Mouse (Mus musculus) neural tube, embryonic 13.5 days (tissue): Measurements from ENCODE around the gene Phgdh. TPM values are rescaled to one million over a fixed set of nuclear protein-coding genes. Genes with fewer than 3 reads are reported as not detected.

Experiments
- ATAC-seq: fragments of 200-750 bp; cut with Nextera tagmentation; 2 replicates; pipeline ENCODE4 v1.8.0; 2017; ENCODE audit warnings: low read depth, mild to moderate bottlenecking, moderate TSS enrichment, moderate library complexity
- H3K27ac ChIP-seq: fragments of 300-500 bp; sonication (generic); replicated peaks from 2 replicates; pipeline ENCODE4 v1.5.1; 2015; ENCODE audit warnings: moderate library complexity, mild to moderate bottlenecking, inconsistent platforms
- H3K27me3 ChIP-seq: fragments of 300-500 bp; sonication (generic); 2 replicates; pipeline ENCODE4 v1.6.1; 2015; ENCODE audit warnings: mild to moderate bottlenecking, inconsistent platforms
- H3K36me3 ChIP-seq: fragments of 300-500 bp; sonication (generic); 2 replicates; pipeline ENCODE4 v1.6.1; 2015; ENCODE audit warnings: mild to moderate bottlenecking, inconsistent platforms
- H3K4me1 ChIP-seq: fragments of 300-500 bp; sonication (generic); replicated peaks from 2 replicates; pipeline ENCODE4 v1.6.1; 2015; ENCODE audit warnings: inconsistent platforms
- H3K4me2 ChIP-seq: fragments of 300-500 bp; sonication (generic); 2 replicates; pipeline ENCODE4 v1.6.1; 2015; ENCODE audit warnings: inconsistent platforms, mild to moderate bottlenecking, moderate library complexity
- H3K4me3 ChIP-seq: fragments of 300-500 bp; sonication (generic); 2 replicates; pipeline ENCODE4 v1.5.1; 2015; ENCODE audit warnings: mild to moderate bottlenecking, inconsistent platforms
- H3K9ac ChIP-seq: fragments of 300-500 bp; sonication (generic); 2 replicates; pipeline ENCODE4 v1.6.1; 2015; ENCODE audit warnings: moderate library complexity, mild to moderate bottlenecking, inconsistent platforms
- H3K9me3 ChIP-seq: fragments of 300-500 bp; sonication (generic); 2 replicates; pipeline ENCODE4 v1.6.1; 2016; ENCODE audit warnings: inconsistent platforms
- WGBS: fragments of 180-500 bp; shearing (Covaris S2); methylation state at CpG from one replicate; pipeline ENCODE4 v1.1.7; 2015; 5-methylcytosine and 5-hydroxymethylcytosine counted together
- polyA plus RNA-seq: library from polyadenylated mRNA; unstranded; fragments of >200 nt; fragmentation: Nextera tagmentation; extraction: Ambion mirVana; gene quantifications from 2 replicates; pipeline ENCODE4 v1.2.1, GENCODE M21; 2015

Phgdh gene
- polyA plus RNA-seq, 1 experiment from 2014 or later, result 171 TPM

GRCm38 (mm10) chr3:98339097-98339705 lies 589 bp downstream of the Phgdh start:
- Histone ChIP-seq H3K27me3 (peaks cover 5% of the 10 kb centered on the region; the same call in 1 of the 2 replicates), H3K9ac (peak overlapping the region; percentile 74), H3K9me3 (no peaks in the 10 kb centered on the region), H3K36me3 (no peaks in the 10 kb centered on the region), H3K4me3 (peak overlapping the region; percentile 56), H3K4me2 (peak overlapping the region; percentile 90), H3K27ac (peak overlapping the region; percentile 57), H3K4me1 (peaks cover 49% of the 10 kb centered on the region)
- under 1% methylated on average over 46 of the region's 46 CpGs for WGBS
- peak; percentile 68 for ATAC-seq

DNA sequence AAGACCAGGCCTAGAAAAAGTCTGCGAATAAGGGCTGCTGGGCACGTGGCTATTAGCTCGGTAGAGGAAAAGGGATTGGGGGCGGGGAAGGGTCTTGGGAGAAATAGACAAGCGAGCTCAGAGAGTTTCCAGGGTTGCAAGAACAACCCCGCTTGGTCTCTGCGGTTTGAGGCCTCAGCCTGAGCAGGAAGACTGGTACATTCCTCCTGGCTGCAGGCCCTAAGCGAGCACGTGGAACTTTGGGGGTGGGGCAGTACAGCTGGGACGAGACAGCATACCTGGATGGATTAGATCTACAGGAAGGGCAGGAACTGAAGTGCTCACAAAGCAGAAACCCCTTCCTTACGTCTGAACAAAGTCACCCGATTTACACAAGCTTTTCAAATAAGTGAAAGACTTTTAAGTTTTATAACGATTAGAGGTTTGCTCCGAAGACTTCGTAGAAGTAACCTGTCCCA lies 1.2 kb downstream of the Phgdh start:
- peak overlapping the region; percentile 57 for H3K27ac ChIP-seq
- ATAC-seq, result peak; percentile 34; the same call in 1 of the 2 replicates
- peak overlapping the region; percentile 90 for H3K4me2 ChIP-seq
- peaks cover 5% of the 10 kb centered on the region; the same call in 1 of the 2 replicates for H3K27me3 ChIP-seq
- peak overlapping the region; percentile 56 for H3K4me3 ChIP-seq
- 4% methylated on average over 15 of the region's 15 CpGs for WGBS
- H3K4me1 ChIP-seq, result peaks cover 49% of the 10 kb centered on the region
- peak overlapping the region; percentile 74 for H3K9ac ChIP-seq
- H3K36me3 ChIP-seq, result no peaks in the 10 kb centered on the region
- H3K9me3 ChIP-seq, result no peaks in the 10 kb centered on the region

- Histone ChIP-seq H3K4me1 (peaks cover 49% of the 10 kb centered on the region), H3K27ac (0 out of 2 replicates have a peak overlapping the region, but pooled peaks have one; percentile 46), H3K9me3 (no peaks in the 10 kb centered on the region), H3K4me3 (peak overlapping the region; percentile 56), H3K9ac (peak overlapping the region; percentile 1; the same call in 1 of the 2 replicates), H3K27me3 (peaks cover 5% of the 10 kb centered on the region; the same call in 1 of the 2 replicates), H3K36me3 (peaks cover 8% of the 10 kb centered on the region), H3K4me2 (peak overlapping the region; percentile 90)
- 57% methylated on average over 22 of the region's 22 CpGs for WGBS
- no peak for ATAC-seq
Observed at GRCm38 (mm10) chr3:98336661-98337654, 2.8 kb downstream of the Phgdh start.

DNA sequence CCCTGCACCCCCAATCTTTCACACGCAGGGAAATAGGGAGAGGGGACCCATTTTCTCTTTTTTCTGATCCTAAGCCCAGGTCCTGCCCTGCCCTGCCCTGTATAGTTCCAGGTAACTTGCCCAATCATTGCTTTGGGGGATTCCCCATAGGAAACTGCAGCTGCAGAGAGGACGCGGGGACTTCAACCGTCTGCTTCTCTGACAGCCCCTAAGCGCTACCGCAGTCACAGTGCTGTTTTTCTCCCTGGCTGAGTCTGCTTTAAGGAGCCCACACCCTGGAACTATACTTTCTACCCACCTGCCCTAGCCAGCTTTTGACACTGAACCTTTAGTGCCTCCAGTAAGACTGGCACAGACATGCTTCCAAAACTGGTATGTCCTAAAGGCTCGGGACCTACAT lies 3.9 kb downstream of the Phgdh start:
- ATAC-seq, result no peak
- 73% methylated on average over 7 of the region's 7 CpGs for WGBS
- Histone ChIP-seq H3K9me3 (no peaks in the 10 kb centered on the region), H3K9ac (no peak overlapping the region), H3K4me2 (peak overlapping the region; percentile 90), H3K27me3 (peaks cover 5% of the 10 kb centered on the region; the same call in 1 of the 2 replicates), H3K36me3 (peaks cover 10% of the 10 kb centered on the region), H3K4me1 (peaks cover 49% of the 10 kb centered on the region), H3K27ac (no peak overlapping the region), H3K4me3 (no peak overlapping the region)

DNA sequence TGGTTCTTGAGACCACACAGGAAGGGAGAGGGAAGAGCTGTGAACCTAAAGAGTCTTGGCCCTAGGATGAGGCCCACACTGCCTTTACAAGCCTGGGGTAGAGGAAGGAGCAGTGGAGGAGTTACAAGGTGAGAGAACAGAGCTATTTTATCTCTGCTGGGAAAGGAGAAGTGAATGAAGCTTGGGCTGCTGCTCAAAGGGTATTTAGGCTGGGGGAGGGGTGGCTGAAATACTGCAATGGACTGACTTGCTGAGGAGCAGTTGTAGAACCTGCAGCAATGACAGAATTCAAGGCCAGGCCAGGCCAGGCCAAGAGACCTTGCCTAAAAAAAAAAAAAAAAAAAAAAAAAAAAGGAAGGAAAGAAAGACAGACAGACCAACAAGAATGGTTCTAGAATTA lies 4.5 kb downstream of the Phgdh start:
- H3K36me3 ChIP-seq, result peaks cover 10% of the 10 kb centered on the region
- H3K4me2 ChIP-seq, result peak overlapping the region; percentile 90; the same call in 1 of the 2 replicates
- H3K4me1 ChIP-seq, result peaks cover 49% of the 10 kb centered on the region
- peaks cover 5% of the 10 kb centered on the region; the same call in 1 of the 2 replicates for H3K27me3 ChIP-seq
- H3K4me3 ChIP-seq, result no peak overlapping the region
- H3K9me3 ChIP-seq, result no peaks in the 10 kb centered on the region
- no peak overlapping the region for H3K27ac ChIP-seq
- ATAC-seq, result no peak
- H3K9ac ChIP-seq, result no peak overlapping the region

- 89% methylated on average over 2 of the region's 2 CpGs for WGBS
- Histone ChIP-seq H3K4me1 (peaks cover 38% of the 10 kb centered on the region), H3K9ac (no peak overlapping the region), H3K36me3 (peaks cover 12% of the 10 kb centered on the region), H3K27me3 (peaks cover 5% of the 10 kb centered on the region; the same call in 1 of the 2 replicates), H3K27ac (no peak overlapping the region), H3K9me3 (no peaks in the 10 kb centered on the region), H3K4me3 (no peak overlapping the region), H3K4me2 (no peak overlapping the region)
- no peak for ATAC-seq
Observed at GRCm38 (mm10) chr3:98334010-98334409, 5.8 kb downstream of the Phgdh start.

DNA sequence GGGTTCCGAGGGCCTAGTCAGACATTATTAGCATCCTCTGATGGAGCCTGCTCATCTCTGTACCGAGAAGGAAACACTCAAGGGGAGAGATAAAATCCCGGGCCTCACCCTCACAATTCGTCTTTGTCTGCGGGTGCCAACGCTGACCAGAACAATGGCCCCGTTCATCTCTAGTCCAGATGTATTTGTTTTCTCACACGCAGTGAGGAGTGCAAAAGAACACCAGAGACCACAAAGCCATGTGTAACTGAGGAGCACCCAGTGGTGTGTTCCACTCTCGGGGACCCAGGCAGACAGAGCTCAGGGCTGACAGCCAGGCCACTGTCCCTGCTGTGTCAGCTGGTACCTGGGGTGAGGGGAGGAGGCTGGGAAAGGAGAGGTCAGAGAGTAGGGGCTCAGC lies 15.6 kb downstream of the Phgdh start:
- no peaks in the 10 kb centered on the region for H3K9me3 ChIP-seq
- no peak overlapping the region for H3K4me2 ChIP-seq
- 44% methylated on average over 9 of the region's 9 CpGs for WGBS
- no peaks in the 10 kb centered on the region for H3K27me3 ChIP-seq
- no peak overlapping the region for H3K4me3 ChIP-seq
- no peak for ATAC-seq
- 0 out of 2 replicates have a peak overlapping the region, but pooled peaks have one; percentile 31 for H3K9ac ChIP-seq
- peaks cover 27% of the 10 kb centered on the region for H3K4me1 ChIP-seq
- 0 out of 2 replicates have a peak overlapping the region, but pooled peaks have one; percentile 42 for H3K27ac ChIP-seq
- H3K36me3 ChIP-seq, result peaks cover 25% of the 10 kb centered on the region

GRCm38 (mm10) chr3:98322209-98322608 lies 17.6 kb downstream of the Phgdh start:
- no peaks in the 10 kb centered on the region for H3K9me3 ChIP-seq
- H3K9ac ChIP-seq, result no peak overlapping the region
- no peaks in the 10 kb centered on the region for H3K27me3 ChIP-seq
- peaks cover 45% of the 10 kb centered on the region for H3K4me1 ChIP-seq
- H3K4me3 ChIP-seq, result no peak overlapping the region
- H3K36me3 ChIP-seq, result peaks cover 15% of the 10 kb centered on the region
- H3K27ac ChIP-seq, result no peak overlapping the region
- ATAC-seq, result no peak
- 93% methylated on average over 5 of the region's 5 CpGs for WGBS
- H3K4me2 ChIP-seq, result no peak overlapping the region

DNA sequence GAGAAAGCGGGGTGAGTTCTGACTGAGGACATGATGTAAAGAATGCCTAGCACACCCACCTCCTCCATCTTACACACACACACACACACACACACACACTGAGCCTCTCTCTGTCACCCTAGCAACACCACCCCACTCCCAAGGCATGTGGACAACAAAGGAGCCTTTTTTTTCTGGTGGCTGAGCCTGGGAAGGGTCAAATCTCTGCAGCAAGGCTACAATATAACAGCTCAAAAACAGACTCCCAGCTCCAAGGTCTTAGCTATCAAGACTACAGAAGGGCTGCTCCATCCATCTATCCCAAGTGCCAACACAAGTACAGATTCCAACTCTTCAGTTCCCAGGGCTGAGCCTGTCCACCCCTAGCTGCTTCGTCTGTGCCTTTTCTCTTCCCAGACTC lies 20.6 kb downstream of the Phgdh start:
- peak; percentile 92 for ATAC-seq
- Histone ChIP-seq H3K36me3 (0 out of 2 replicates have a peak, but pooled peaks cover 4% of the 10 kb centered on the region), H3K9ac (no peak overlapping the region), H3K27me3 (no peaks in the 10 kb centered on the region), H3K4me1 (peaks cover 41% of the 10 kb centered on the region), H3K9me3 (no peaks in the 10 kb centered on the region), H3K4me2 (no peak overlapping the region), H3K27ac (peak overlapping the region; percentile 91), H3K4me3 (no peak overlapping the region)
- 15% methylated on average over 2 of the region's 2 CpGs for WGBS

- Histone ChIP-seq H3K4me2 (no peak overlapping the region), H3K36me3 (no peaks in the 10 kb centered on the region), H3K4me1 (peaks cover 39% of the 10 kb centered on the region), H3K27me3 (no peaks in the 10 kb centered on the region), H3K9me3 (no peaks in the 10 kb centered on the region), H3K9ac (no peak overlapping the region), H3K27ac (peak overlapping the region; percentile 91), H3K4me3 (no peak overlapping the region)
- 57% methylated on average over 3 of the region's 3 CpGs for WGBS
- ATAC-seq, result no peak
Observed at GRCm38 (mm10) chr3:98317143-98317542, 22.6 kb downstream of the Phgdh start.

DNA sequence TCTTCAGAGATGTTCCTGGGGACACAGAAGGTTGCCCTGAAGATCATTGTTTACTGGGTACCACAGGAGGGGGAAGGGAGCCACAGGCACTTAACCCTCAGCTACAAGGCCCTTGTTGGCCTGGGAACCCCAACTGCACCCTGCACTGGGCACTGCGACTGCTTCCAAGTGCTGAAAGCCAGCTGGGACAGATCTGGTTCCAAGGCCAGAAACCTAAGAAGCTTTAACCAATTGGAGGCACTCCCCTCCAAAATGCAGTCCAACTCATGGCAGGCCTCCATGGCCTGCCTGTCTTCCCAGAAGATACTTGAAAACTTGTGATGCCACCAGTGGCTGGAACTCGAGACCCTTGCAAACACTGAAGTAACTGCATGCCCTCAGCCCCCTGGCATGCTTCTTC lies 24.6 kb downstream of the Phgdh start:
- no peak for ATAC-seq
- Histone ChIP-seq H3K4me1 (peaks cover 31% of the 10 kb centered on the region), H3K4me2 (no peak overlapping the region), H3K9ac (no peak overlapping the region), H3K4me3 (no peak overlapping the region), H3K9me3 (no peaks in the 10 kb centered on the region), H3K36me3 (no peaks in the 10 kb centered on the region), H3K27ac (no peak overlapping the region), H3K27me3 (no peaks in the 10 kb centered on the region)
- WGBS, result 88% methylated on average over 2 of the region's 2 CpGs
